Mouse (Mus musculus) ES-E14 (cell line): ENCODE results near the gene Treml4. TPM values are rescaled to one million over a fixed set of nuclear protein-coding genes. Genes with fewer than 3 reads are reported as not detected.

Experiments used
- DNase-seq: peaks from one replicate; pipeline ENCODE4 v3.0.0-alpha.2; 2013; ENCODE audit warnings: low read depth, low spot score
- H3K27ac ChIP-seq: 2 replicates; pipeline ENCODE4 v1.5.1; 2012; ENCODE audit warnings: low read depth, mild to moderate bottlenecking, low read length, moderate library complexity, mixed read lengths; ENCODE audit not compliant: poor library complexity, insufficient read depth, severe bottlenecking
- H3K36me3 ChIP-seq: 2 replicates; pipeline ENCODE4 v1.6.1; 2012; ENCODE audit warnings: mild to moderate bottlenecking, low read length, moderate library complexity, mixed read lengths; ENCODE audit not compliant: control insufficient read depth, poor library complexity, insufficient read depth, severe bottlenecking
- H3K4me1 ChIP-seq, 2 experiments: fragments of 150-350 bp in 1 of 2; sonication (generic) in 1 of 2; 2 replicates each; pipeline ENCODE4 v1.6.1; 2012; ENCODE audit warnings: low read length in 2 of 2, mild to moderate bottlenecking in 1 of 2, mixed read lengths in 1 of 2; ENCODE audit not compliant: control insufficient read depth in 2 of 2, insufficient read depth in 2 of 2, poor library complexity in 1 of 2
- H3K4me3 ChIP-seq, 2 experiments: fragments of 150-350 bp in 1 of 2; sonication (generic) in 1 of 2; 2 replicates each; pipeline ENCODE4 v1.5.1; 2012; ENCODE audit warnings: low read length in 2 of 2, low read depth in 1 of 2, mild to moderate bottlenecking in 1 of 2, mixed read lengths in 1 of 2; ENCODE audit not compliant: insufficient read depth in 1 of 2, poor library complexity in 1 of 2, severe bottlenecking in 1 of 2
- H3K9ac ChIP-seq: 2 replicates; pipeline ENCODE4 v1.6.1; 2012; ENCODE audit warnings: low read depth, mild to moderate bottlenecking, low read length, mixed read lengths; ENCODE audit not compliant: poor library complexity, insufficient read depth, severe bottlenecking
- H3K9me3 ChIP-seq: fragments of 150-350 bp; sonication (generic); 2 replicates; pipeline ENCODE4 v1.6.1; 2012; ENCODE audit warnings: low read depth, mild to moderate bottlenecking, low read length; ENCODE audit not compliant: control insufficient read depth, insufficient read depth
- CHD2 ChIP-seq: IDR thresholded peaks from 2 replicates; pipeline ENCODE4 v1.6.1; 2014; ENCODE audit warnings: mild to moderate bottlenecking, low read depth, low read length, inconsistent platforms
- HCFC1 ChIP-seq: IDR thresholded peaks from 2 replicates; pipeline ENCODE4 v1.6.1; 2012; ENCODE audit warnings: low read length, inconsistent platforms, borderline replicate concordance; ENCODE audit not compliant: insufficient read depth
- MAFK ChIP-seq: IDR thresholded peaks from 2 replicates; pipeline ENCODE4 v1.6.1; 2014; ENCODE audit warnings: mild to moderate bottlenecking, low read depth, low read length, inconsistent platforms; ENCODE audit not compliant: insufficient read depth
- ZC3H11A ChIP-seq: IDR thresholded peaks from 2 replicates; pipeline ENCODE4 v1.6.1; 2012; ENCODE audit warnings: low read depth, mild to moderate bottlenecking, inconsistent platforms, low read length, borderline replicate concordance
- ZNF384 ChIP-seq: IDR thresholded peaks from 2 replicates; pipeline ENCODE4 v1.6.1; 2012; ENCODE audit warnings: low read depth, low read length, inconsistent platforms
- in situ Hi-C, 2 experiments: fragments of 600-800 bp; cut with MboI; formaldehyde crosslinking; loops; one replicate each; pipeline ENCODE4 v1.15.1; 2025; ENCODE audit warnings: low sequenced_read_pairs in 2 of 2, inconsistent platforms in 1 of 2; ENCODE audit not compliant: unreplicated experiment in 2 of 2
- total RNA-seq: library from RNA; depleted of rRNA; stranded (reverse); fragments of 300-350 nt; gene quantifications from 2 replicates; pipeline ENCODE4 v1.2.3, GENCODE M21; 2012

The Treml4 gene
- total RNA-seq, 1 experiment = 0.22 TPM

DNA sequence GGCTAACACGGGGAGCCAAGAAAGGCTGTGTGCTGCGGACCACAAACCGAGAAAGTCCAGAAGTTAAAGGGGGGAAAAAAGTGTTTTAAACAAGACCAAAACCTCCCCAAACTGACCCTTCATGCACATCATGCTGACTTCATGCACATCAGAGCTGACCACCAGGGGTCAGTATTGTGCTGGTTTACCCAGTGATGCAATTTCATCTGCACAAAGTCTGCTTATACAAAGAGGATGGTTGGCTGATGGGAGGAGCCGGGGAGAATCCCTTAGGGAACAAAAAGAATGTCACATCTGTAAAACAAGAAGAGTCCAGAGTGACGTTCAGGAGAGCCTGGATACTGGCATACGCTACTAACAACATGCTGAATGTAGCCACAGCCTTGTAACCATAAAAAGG, 10.8 kb downstream of the Treml4 start:
- peak; percentile 75 for DNase-seq
- Histone ChIP-seq H3K4me1 (peaks cover 0 to 2% of the 10 kb centered on the region in 2 experiments; a peak in 1 of 4 replicates), H3K4me3 (no peak overlapping the region), H3K9me3 (no peaks in the 10 kb centered on the region), H3K9ac (no peak overlapping the region), H3K27ac (no peak overlapping the region), H3K36me3 (no peaks in the 10 kb centered on the region)
- in situ Hi-C loops = loop anchor here in 1 of 2 experiments (5.0 kb wide), 1 partner anchor 62 kb away; no protein-coding TSS in a partner anchor
- TF ChIP-seq ZC3H11A (peak; percentile 94), MAFK (peak; percentile 26; the same call in 1 of the 2 replicates), ZNF384 (no peak), CHD2 (no peak), HCFC1 (no peak)

DNA sequence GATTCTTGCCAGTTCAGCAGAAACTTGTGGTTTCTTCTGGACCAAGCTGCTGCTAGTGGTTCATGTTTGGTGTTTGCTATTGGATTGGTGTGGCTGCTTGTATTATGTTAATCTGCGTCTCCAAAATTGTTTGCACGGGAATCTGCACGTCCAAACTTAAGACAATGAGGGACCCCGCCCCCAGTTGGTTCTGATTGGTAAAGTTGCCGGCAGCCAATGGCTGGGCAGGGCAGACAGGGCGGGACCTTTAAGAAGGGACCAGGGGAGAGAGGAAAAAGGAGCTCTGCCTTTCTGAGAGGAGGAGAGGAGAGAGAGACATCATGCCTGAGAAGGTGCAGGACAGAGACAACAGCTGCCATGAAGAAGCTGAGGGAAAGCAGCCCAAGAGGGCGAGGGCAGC, 11.6 kb downstream of the Treml4 start:
- Histone ChIP-seq H3K36me3 (no peaks in the 10 kb centered on the region), H3K9me3 (no peaks in the 10 kb centered on the region), H3K9ac (no peak overlapping the region), H3K27ac (no peak overlapping the region), H3K4me3 (no peak overlapping the region), H3K4me1 (peaks cover 0 to 3% of the 10 kb centered on the region in 2 experiments; a peak in 1 of 4 replicates)
- no peak for DNase-seq
- in situ Hi-C loops = loop anchor here in 1 of 2 experiments (5.0 kb wide), 1 partner anchor 62 kb away; no protein-coding TSS in a partner anchor
- 0 out of 2 replicates have a peak, but pooled peaks have one; percentile 27 for TF ChIP-seq MAFK
- no peak for TF ChIP-seq ZNF384

DNA sequence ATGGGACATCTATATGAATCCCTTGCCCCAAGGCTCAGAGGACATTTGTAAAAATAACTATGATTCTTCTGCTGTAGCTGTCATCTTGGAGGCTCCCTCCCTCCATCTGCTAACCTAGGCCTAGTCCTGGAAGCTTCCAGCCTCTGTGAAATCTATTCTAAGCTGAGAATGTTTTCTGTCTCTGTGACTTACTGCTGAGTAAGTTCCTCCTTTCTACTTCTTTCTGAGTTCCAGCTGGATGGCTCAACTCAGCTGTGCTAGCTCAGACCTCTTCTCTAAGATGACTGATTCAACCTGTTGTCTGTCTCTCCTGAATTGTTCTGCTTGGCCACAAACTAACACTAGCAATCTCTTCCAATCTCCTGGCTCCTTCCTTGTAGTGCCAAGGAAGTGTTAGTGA, 14.3 kb downstream of the Treml4 start:
- H3K9ac ChIP-seq = no peak overlapping the region

DNA sequence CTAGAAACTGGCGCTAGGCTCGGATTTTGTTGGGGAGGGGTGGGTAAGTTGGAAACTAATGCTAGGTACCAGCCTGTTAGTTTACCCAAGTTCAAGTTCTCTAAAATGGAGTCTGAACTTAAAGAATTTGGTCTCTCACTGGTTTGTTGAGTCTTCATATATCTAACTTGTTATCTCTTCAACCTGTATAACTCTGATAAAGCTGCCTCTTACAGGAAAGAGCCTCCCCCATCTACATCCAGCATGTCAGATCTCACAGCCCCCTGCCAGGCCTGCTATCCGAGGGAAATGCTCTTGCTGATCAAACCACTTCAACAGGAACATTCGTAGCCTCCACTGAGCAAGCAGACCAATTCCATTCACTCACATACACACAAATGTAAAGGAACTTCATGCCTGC, 14.9 kb downstream of the Treml4 start:
- H3K27ac ChIP-seq = no peak overlapping the region
- H3K9ac ChIP-seq = no peak overlapping the region
- in situ Hi-C loops = loop anchor here in 1 of 2 experiments (5.0 kb wide), 1 partner anchor 58 kb away; no protein-coding TSS in a partner anchor
- DNase-seq = no peak
- H3K36me3 ChIP-seq = no peaks in the 10 kb centered on the region
- H3K4me3 ChIP-seq = no peak overlapping the region
- H3K9me3 ChIP-seq = no peaks in the 10 kb centered on the region
- TF ChIP-seq CHD2 = no peak
- no peak for TF ChIP-seq ZNF384
- H3K4me1 ChIP-seq = peaks cover 0 to 9% of the 10 kb centered on the region in 2 experiments; a peak in 1 of 4 replicates

More for the DNA sequence above, 14.3 kb downstream of the Treml4 start:
- Histone ChIP-seq H3K4me1 (peaks cover 0 to 9% of the 10 kb centered on the region in 2 experiments; a peak in 1 of 4 replicates), H3K36me3 (no peaks in the 10 kb centered on the region), H3K27ac (no peak overlapping the region), H3K4me3 (no peak overlapping the region), H3K9me3 (no peaks in the 10 kb centered on the region)
- in situ Hi-C loops = loop anchor here in 1 of 2 experiments (5.0 kb wide), 1 partner anchor 59 kb away; no protein-coding TSS in a partner anchor
- TF ChIP-seq ZNF384 (no peak), HCFC1 (no peak), CHD2 (no peak), MAFK (no peak), ZC3H11A (no peak)
- DNase-seq = no peak
